Mouse (Mus musculus) kidney, postnatal 4 days (tissue): ENCODE results near the gene Adipor2.

Experiments used
- DNase-seq, 2 experiments: peaks; one replicate each; pipeline ENCODE4 v3.0.0; 2021; ENCODE audit warnings: mixed read lengths in 2 of 2

The Adipor2 gene

DNA sequence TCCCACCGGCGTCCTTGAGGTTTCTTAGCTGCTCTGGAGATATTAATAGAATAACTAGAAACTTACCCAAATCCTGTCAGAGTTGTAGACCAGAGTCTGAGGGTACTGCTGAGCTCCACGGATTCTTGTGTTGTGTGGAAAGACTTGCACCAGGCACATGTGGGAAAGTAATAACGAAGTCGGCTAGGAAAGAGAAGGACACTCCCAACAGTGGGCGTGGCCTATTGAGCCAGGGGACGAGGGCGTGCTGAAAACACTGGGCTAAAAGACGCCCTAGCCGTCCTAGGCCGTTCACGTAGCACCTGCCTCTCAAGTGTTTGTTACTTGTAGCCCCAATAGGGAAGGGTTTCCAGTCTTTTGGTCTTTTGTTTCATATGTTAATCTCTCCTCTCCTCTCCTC, at the start of gene Adipor2:
TSS of gene Adipor2 (minus strand) at position 351 of the 400 bp plus-strand sequence.
- DNase-seq: peak; percentile 59 to 71

DNA sequence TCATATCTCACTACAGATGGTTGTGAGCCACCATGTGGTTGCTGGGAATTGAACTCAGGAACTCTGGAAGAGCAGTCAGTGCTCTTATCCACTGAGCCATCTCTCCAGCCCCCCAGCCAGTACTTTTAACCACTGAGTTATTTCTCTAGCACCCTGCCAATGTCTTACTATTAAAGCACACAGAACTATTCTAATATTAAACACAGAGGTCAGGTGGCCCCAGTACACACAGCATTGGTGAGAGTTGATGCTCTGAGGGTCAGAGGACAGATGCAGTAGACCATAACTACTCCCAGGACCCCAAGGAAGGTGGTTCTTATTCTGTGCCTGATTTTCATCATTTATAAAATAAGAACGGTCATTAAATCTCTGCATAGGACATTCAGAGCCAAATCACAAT, 48.7 kb upstream of the Adipor2 start:
- no peak for DNase-seq

DNA sequence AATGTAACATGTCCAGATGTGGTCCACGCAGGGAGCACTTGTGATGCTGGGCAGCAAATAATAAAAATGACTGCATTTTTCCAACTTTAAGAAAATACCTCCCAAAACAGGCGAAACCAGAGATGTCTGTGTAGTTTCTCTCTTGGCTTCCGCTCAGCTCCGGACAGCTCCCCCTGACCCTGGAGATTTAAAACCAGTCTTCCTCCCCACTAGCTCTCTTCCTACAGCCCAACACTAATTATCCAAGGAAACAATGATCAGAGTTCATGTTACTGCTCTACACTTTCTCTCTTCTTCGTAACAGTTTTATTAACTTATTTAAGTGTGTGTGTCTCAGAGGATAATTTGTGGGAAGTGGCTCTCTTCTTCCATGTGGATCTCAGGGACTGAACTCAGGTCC, 42.9 kb upstream of the Adipor2 start:
- no peak for DNase-seq

DNA sequence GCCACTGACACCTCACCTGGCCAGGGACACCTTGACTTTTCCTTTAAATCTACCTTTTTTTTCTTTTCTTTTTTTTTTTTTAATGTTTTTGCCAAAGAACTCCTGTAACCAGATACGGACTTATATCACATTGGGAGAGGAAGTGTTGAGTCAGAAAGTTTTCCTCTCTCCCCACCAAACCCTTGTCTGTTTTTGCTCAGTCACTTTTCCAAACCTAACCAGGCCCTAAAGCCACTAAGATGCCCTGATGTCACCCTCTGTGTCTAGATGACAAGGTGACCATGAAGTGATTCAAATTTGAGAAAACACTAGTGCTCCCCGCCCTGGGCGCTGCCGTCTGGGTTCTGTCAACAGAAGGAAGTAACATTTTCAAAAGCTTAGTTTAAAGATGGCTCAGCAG, 41.5 kb upstream of the Adipor2 start:
- no peak for DNase-seq

DNA sequence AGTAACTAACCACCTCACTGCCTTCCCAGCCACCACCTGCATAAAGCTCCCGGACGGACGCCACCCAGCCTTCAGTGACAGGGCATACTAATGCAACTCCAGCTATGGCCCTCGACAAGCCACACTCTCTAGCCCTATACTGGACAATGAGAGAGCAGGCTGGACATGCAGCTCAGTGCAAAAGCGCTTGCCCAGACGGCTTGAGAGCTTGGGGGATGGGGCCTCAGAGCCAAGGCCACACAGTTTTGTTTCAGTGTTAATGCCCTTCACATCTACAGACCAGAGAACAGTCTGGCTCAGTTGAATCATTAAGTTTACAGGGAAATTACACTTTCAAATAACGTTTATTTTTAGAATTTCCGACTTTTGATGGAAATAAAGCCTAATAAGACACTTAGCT, 40.7 kb upstream of the Adipor2 start:
- DNase-seq: no peak

DNA sequence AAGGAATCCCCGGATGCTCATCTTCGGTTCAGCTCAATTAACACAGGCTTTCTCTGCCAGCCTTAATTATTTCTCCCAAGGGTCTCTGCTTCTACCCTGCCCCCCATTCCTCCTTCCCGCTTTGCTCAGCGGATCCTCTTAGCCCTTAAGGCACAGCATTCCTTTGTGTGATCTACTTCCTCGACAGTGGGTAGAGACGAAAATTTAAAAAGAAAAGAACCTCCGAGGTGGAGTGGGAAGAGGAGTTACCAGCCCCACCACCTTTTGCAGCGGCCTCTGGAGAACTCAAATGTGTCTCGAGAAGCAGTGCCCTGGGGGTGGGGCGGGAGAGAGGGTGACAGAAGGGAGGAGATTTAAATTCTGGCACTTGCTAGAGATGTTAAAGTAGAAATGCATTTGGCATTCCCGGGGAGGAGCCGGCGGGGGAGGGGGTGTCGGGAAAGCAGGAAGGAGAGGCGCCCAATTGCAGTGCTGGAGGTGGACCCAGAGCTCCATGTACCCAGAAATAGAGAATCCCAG, 34.5 kb upstream of the Adipor2 start:
- peak; percentile 82 to 88 for DNase-seq

DNA sequence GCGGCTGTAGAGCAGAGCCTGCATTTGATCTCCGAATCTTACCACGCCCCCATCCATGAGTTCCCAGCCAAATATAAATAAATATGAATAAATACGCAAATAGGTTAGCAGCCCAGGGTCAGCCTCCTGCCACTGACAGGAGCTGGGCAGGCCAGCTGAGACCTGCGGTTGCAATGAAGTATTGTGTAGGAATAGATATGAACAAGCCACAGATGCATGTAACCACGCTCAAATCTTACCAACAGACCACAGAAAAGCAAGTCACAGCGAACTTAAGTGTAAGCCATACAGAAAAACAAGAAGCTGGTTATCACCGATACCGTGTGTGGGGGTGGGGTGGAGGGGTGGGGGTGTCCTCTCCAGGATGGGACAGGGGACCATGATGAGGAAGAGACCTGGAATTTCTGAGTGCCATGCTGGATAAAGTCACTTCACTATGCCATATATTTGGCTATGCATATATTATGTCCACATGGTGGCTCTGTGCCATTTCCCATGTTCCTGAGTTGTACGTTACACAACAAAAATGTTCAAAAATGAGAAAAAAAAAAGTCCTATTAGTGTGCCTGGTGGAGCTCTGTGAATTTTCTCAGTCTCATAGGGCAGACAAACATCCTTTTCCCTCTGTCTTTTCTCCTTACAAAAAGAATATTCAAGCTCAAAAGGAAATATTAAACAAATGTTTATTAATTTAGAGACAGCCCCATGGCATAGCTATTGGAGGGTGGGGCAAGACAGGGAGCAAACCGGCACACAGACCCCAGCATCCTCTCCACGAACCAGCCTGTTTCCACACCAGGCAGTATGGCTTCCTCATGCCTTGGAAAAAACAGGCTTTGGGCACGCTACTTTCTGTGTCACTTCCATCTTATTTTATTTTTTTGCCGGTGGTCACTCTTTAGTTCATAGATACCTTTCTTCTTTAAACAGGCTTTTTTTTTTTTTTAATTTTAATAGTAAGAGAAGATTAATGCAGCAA, 33.8 kb upstream of the Adipor2 start:
- DNase-seq: no peak

DNA sequence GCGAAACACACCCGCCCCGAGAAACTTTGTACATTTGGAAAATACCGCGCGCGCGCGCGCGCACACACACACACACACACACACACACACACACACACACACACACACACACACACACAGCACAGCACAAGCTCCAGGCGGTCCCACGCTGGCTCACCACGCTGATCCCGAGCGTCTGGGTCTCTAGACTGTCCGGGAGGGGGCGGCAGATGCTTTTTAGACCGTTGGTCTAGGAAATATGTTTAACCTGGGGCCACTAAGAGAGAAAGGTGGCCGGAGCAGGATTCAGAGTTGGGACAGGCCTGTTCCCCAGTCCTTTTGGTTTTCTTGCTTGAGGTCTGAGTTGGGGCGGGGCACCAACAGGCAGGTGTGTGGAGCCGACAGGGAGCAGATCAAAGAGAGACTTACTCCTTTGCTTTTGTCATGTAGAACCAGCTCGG, 31.6 kb upstream of the Adipor2 start:
- peak; percentile 85 to 89 for DNase-seq

DNA sequence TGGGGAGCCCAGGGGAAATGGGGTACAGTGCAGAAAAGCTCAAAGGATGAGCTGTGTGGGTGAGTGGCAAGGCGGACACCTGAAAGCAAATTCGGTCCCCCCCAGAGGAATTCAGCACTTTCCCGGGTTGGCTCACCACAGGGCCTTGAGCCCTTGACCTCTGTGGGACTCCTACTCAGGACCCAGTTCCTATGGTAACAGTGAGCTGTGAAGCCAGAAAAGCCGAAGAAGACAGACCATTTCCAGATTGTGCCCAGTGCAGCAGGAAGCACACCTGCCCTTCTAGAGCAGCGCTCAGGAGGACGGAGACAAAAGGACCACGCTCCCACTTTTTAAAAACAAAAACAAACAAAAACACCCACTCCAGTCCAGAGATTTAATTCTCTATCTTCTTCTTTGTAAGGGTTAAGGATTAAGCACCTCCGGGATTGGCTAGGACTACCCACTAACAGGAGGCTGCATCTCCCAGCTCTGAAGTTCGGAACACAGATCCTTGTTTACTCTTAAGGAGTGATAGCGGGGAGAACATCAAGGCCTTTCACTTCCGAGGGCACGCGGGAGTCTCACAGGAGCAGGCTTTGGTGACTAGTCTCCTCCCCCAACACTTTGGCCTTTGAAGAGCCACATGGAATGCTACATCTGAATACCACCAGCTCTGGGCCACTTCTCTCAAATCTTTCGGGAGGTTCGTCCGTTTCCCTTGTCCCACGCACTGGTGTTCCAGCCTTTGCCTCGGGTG, 31.0 kb upstream of the Adipor2 start:
- DNase-seq: peak in 1 of 2 experiments; percentile 62

DNA sequence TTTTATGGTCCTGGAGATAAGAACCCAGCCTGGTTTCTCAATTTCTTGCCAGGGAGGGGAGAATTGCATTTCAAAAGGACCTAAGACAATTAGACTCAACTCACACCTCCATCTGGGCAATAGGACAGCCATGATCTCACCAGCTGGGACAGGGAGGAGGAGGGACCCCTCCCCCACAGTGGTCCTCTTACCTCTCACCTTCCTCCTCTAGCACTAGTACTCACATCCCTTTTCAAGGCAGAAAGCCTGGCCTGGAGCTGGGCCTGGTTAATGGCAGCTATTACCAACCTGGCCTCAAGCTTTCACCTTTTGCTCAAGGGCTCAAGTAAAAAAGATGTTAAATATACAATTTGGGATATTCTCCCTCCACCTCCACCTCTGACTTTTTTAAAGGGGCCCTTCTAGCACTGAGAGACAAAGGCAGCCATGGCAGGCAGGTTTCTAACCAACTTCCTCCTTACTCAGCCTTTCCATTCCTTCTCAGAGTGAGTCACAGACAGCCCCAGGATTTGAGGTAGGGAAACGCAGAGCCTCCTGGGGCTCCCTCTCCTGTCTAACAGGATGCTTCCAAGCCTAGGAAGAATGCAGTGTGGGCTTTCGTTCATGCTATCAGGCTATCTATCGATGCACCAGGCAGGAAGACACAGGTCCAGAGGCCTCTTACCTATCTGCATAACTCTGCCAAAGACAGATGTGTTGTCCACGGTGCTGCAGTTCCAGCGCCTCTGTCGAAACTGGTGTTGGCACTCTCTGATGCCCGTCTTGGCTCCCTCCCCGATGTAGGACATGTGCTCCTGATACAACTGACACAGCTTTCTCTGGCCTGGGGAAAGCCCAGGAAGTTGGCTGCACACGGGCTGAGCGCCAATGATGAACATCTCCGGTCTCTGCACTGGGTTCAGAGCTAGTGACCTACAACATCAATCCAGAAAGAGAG, 28.4 kb upstream of the Adipor2 start:
- no peak for DNase-seq

DNA sequence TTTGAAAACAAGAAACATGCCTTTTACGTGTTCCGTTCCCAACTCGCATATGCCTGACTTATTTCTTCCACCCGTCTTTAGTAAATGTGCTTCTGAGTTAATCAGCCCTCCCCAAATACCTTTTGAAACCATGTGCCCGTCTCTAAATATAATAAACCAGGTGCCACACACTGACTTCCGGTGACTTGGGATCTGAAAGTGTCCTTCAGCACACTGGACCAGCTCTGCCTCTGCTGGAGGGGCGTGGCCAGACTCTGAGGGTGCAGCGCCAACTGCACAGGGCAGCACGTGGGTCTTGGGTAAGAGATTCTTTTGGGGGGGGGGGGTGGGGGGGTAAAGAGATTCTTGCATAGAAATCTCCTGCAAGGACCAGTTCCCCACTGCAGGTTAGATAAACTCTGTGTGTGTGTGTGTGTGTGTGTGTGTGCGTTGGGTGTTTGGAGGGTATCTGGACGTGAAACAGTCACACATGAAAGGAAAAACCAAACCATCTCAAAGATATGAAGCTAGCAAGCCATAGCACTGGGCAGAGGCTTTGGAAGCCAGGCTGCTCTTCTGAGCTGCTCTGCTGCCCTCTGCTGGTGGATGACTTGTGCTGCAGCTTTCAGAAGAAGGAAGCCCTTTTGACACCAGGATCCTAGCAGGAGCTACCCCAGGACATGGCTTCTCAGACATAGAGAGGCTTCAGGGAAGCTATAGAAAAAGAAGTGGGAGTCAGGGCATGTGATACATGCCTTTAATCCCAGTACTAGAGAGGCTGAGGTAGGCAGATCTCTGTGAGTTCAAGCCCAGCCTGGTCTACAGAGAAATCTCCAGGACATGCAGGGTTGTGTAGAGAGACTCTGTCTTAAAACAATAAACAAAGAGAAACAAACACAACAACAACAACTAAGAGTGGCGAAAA, 26.5 kb upstream of the Adipor2 start:
- DNase-seq: peak; percentile 86 to 90

DNA sequence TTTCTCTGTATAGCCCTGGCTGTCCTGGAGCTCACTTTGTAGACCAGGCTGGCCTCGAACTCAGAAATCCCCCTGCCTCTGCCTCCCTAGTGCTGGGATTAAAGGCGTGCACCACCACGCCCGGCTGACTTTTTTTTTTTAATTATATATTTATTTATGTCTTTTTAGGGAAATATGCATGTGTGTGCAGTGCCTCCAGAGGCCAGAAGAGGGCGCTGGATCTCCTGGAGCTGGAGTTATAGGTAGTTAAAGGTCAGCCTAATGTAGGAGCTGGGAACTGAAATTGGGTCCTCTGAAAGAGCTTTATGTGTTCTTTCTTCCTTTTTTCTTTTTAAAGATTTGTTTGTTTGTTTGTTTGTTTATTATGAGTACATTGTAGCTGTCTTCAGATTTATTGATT, 25.2 kb upstream of the Adipor2 start:
- DNase-seq: peak in 1 of 2 experiments; percentile 35

DNA sequence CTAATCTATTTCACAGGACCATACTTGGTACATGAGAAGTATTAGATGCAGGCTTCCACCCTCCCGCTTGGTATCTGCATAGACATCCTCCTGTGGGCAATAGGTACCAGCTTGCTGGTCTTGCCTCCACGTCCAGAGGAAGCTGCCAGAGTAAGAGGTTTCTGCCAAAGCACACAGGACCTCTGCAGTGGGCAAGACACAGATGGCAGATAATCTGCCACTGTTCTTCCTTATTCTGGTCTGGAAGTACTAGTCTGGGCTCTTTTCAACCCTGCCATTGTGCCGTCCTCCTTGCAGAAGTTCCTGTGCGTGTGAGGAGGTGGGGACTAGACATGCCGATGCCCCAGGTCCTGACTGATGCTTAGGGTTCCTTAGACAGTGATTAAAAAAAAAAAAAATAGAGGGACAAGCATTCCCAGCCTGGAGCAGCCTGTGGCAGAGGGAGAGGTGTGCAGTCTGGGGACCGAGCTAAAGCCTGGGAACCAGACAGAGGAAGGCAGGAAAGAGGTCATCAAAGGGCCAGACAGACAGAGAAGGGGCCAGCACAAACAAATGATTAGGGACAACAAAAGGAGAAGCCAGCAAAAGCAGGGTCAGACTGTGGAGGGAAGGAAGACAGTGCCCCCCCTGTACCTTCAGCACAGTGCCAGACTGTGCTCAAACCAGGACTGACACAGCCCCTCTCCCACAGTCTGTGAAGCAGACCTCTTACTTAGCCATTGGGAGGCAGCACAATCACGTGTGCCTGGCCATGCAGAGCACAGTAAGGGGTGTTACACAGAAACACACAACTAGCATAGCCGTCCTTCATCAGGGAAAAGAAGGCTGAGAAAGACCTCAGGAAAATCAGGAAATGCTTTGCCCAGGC, 20.6 kb upstream of the Adipor2 start:
- peak in 1 of 2 experiments; percentile 35 for DNase-seq

DNA sequence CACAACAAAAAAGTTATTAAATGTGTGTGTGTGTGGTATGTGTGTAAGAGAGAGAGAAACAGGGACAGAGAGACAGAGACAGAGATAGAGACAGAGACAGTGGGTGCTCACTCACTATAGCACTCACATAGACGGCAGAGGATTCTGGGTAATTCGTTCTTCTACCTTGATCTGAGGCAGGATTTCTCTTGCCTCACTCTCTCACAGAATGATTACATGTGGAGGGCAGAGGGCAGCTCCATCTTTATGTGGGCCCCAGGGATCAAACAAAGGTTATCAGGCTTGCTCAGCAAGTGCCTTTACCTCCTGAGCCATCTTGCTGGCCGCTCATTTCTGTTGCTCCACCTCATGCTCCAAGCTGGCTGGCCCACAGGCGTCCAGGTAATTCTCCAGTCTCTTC, 16.9 kb upstream of the Adipor2 start:
- no peak for DNase-seq

DNA sequence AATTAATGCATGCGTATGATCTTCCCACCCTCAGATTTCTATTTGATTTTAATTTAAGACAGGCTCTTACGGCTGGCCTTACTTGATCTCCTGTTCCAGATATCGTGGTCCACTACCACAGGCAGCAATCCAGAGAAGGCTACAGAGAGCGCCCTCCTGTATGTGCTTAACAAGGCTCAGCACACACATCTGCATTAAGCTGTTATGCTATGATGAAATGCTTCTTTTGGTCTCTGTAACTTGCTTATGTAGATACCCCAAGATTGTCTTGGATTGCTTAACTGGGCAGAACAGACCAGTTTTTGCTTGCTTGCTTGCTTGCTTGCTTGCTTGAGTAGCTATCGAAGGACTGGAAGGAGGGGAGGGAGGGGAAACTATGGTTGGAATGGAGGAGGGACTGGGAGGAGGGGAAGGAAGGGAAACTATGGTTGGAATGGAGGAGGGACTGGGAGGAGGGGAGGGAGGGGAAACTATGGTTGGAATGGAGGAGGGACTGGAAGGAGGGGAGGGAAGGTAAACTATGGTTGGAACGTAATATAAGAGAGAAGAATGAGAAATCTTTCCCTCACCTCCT, 14.3 kb upstream of the Adipor2 start:
- DNase-seq: no peak

DNA sequence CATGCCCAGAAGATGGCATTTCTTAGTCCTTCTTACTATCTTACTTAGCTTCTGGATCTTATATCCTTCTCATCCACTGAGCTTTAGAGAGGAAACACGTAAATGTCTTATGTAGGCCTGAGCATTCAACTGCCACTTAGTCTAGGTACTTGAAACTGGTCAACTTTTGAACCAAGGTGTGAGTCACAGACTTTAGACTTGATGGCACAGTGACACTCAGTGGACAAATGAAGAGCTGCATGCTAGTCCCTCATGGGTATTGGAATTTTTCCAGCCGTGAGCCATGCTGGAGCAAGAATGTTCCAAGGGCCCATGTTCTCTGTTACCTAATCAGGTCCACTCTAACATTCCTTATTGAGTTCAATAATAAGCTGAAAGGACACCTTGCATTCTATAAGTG, 13.0 kb upstream of the Adipor2 start:
- peak; percentile 73 to 74 for DNase-seq

DNA sequence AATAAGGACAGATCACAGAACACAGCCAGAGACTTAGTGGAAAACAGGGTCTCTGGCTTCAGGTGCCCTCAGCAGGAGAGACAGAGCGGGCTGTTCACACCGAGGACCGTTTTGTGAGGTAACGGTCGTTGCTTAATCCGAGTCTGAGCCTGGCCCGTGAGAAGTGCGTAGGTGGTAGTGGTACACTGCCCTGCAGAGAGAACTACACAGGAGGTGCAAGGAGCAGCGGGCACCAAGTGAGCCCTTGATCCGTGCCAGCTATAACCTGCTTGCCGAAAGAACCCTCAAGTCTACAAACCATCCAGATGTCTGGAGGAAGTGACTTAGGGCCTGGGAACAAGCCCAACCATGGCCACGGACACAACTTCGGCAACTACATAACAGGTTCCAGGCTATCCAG, 11.8 kb upstream of the Adipor2 start:
- DNase-seq: no peak

DNA sequence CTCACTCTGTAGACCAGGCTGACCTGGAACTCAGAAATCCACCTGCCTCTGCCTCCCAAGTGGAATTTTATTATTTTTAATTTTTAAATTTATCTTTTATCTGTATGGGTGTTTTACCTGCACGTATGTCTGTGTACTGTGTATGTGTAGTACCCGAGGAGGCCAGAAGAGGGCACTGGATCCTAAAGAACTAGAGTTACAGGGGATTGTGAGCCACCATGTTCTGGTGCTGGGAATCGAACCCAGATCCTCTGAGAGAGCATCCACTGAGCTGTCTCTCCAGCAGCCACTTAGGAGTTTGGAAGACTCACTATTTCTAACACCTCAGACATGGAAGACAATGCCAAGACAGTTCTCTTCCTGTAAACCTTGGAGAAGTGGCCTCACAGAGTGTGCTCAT, 11.1 kb upstream of the Adipor2 start:
- DNase-seq: peak; percentile 39 to 62

DNA sequence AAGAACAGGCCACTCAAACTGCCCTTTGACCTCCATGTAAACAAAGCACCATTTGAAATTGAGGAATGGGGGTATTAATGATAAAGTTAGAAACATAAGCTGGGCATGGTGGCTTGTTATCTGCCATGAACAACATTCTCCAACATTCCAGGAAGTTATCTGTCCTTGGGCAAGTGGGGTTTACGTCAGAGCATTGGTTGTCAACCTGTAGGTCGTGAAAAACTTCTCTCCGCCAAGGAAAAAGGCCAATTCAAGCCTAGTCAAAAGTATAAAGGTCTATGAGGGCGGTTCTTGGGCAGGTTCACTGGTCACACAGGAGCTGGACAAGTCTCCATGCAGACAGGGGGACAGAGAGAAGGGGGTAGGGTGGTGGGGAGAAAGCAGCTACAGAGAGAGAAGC, 3.5 kb upstream of the Adipor2 start:
- DNase-seq: no peak

DNA sequence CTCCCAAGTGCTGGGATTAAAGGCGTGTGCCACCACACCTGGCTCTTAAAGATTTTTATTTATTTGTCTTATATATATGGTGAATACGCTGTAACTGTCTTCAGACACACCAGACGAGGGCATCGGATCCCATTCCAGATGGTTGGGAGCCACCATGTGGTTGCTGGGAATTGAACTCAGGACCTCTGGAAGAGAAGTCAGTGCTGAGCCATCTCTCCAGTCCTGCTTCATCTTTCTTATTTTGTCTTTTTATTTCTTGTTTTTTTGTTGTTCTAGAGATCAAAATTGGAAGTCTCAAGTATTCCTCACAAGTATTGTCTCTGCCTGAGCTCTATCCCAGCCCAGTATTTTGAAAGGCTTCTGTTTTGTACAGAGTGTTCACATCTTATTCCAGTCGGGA, 2.9 kb upstream of the Adipor2 start:
- DNase-seq: no peak
